Mouse (Mus musculus) MEL-GATA-1-ER (cell line): ENCODE data around the gene Crnn.

ENCODE experiments used
- DNase-seq: peaks from one replicate; pipeline ENCODE4 v3.0.0-alpha.2; 2012; ENCODE audit warnings: low read depth; ENCODE audit errors: extremely low read depth

Gene Crnn

GRCm38 (mm10) chr3:93144510-93145051, at the start of gene Crnn:
Crnn (plus strand) TSS chr3:93144787.
- no peak for DNase-seq

- no peak for DNase-seq
Measured at GRCm38 (mm10) chr3:93096447-93096846, 48.1 kb upstream of the Crnn start.

GRCm38 (mm10) chr3:93111668-93112067, 32.9 kb upstream of the Crnn start:
- no peak for DNase-seq

GRCm38 (mm10) chr3:93114481-93114880, 30.1 kb upstream of the Crnn start:
- no peak for DNase-seq

- no peak for DNase-seq
Measured at GRCm38 (mm10) chr3:93119101-93119500, 25.5 kb upstream of the Crnn start.

GRCm38 (mm10) chr3:93128052-93128451, 16.5 kb upstream of the Crnn start:
- no peak for DNase-seq

- no peak for DNase-seq
Measured at GRCm38 (mm10) chr3:93129076-93129475, 15.5 kb upstream of the Crnn start.

- DNase-seq = no peak
Measured at GRCm38 (mm10) chr3:93130460-93130859, 14.1 kb upstream of the Crnn start.

- no peak for DNase-seq
Measured at GRCm38 (mm10) chr3:93162502-93162901, 17.9 kb downstream of the Crnn start.

- no peak for DNase-seq
Measured at GRCm38 (mm10) chr3:93162996-93163592, 18.5 kb downstream of the Crnn start.

- no peak for DNase-seq
Measured at GRCm38 (mm10) chr3:93180856-93181255, 36.3 kb downstream of the Crnn start.

- DNase-seq = no peak
Measured at GRCm38 (mm10) chr3:93196978-93197377, 52.4 kb downstream of the Crnn start, which contains the start of gene Flg2. Flg2 (plus strand) TSS chr3:93197278.
